Mouse (Mus musculus): ENCODE results near the gene Bglap3.

- TF ChIP-seq GATA1 (IDR thresholded peaks at IDR 0.05; ENCODE audit: low read depth, low read length) (no peak), E2F4 (IDR thresholded peaks at IDR 0.05; ENCODE audit: borderline replicate concordance, low read depth, low read length) (no peak), GABPA (IDR thresholded peaks at IDR 0.05; ENCODE audit: low read depth, low read length) (no peak), SIN3A (IDR thresholded peaks at IDR 0.05; ENCODE audit: low read length) (no peak), RAD21 (IDR thresholded peaks at IDR 0.05; ENCODE audit: low read depth, low read length) (no peak), CHD1 (IDR thresholded peaks at IDR 0.05; ENCODE audit: low read depth, low read length) (no peak), ZKSCAN1 (IDR thresholded peaks at IDR 0.05; ENCODE audit: low read depth, low read length) (no peak)
Observed at GRCm38 (mm10) chr3:88412636-88413035, 40.1 kb upstream of the Bglap3 start.
